Mouse (Mus musculus): ENCODE measurements around the gene Gm3526. TPM values are rescaled to one million over a fixed set of nuclear protein-coding genes. Genes with fewer than 3 reads are reported as not detected.
"Not testable (repeated sequence)": the region's sequence is repeated elsewhere in the genome, so short reads cannot be mapped to it uniquely, and the experiment has no call there.

The Gm3526 gene
- not detected in 2 replicates for polyA plus RNA-seq (2012; rRNA removed)

- DNase-seq (ENCODE audit: low spot score) = not testable (repeated sequence)
These were observed at the start of gene Gm3526 for GRCm38 (mm10) chr14:5260480-5260879. Gene Gm3526 (minus strand): TSS chr14:5260580.

Other genes starting within 250 kb of the Gm3526 start
- gene Gm3298, start 244.7 kb downstream of the Gm3526 start, polyA plus RNA-seq (2012; rRNA removed) = 0.47 TPM in 1 of 2 replicates, not detected in the other
- not detected in 2 replicates for gene 4930555G01Rik, start 210.0 kb downstream of the Gm3526 start, polyA plus RNA-seq (2012; rRNA removed)
- gene Gm8281, start 189.5 kb downstream of the Gm3526 start, polyA plus RNA-seq (2012; rRNA removed) = 0.38 and 0.74 TPM in 2 replicates
- not detected in 2 replicates for gene Gm8279, start 129.1 kb downstream of the Gm3526 start, polyA plus RNA-seq (2012; rRNA removed)
- not detected in 2 replicates for gene Gm3317, start 96.0 kb downstream of the Gm3526 start, polyA plus RNA-seq (2012; rRNA removed)
- gene Gm8271, start 74.8 kb downstream of the Gm3526 start, polyA plus RNA-seq (2012; rRNA removed) = not detected in 2 replicates
- gene Gm3542, start 74.3 kb upstream of the Gm3526 start, polyA plus RNA-seq (2012; rRNA removed) = not detected in 2 replicates
- gene Gm3500, start 128.5 kb upstream of the Gm3526 start, polyA plus RNA-seq (2012; rRNA removed) = 0.68 and 1.0 TPM in 2 replicates
- gene Gm3194, start 194.9 kb upstream of the Gm3526 start, polyA plus RNA-seq (2012; rRNA removed) = 2.2 and 3.1 TPM in 2 replicates
- not detected in 2 replicates for gene Gm8246, start 217.2 kb upstream of the Gm3526 start, polyA plus RNA-seq (2012; rRNA removed)
- gene Gm3187, start 223.6 kb upstream of the Gm3526 start, polyA plus RNA-seq (2012; rRNA removed) = not detected in 2 replicates
- 0.18 and 0.19 TPM in 2 replicates for gene Gm3488, start 241.1 kb upstream of the Gm3526 start, polyA plus RNA-seq (2012; rRNA removed)

Data from urinary bladder, adult 2 months (tissue).